Mouse (Mus musculus): ENCODE data around the gene Mettl23.

GRCm38 (mm10) chr11:116853512-116853928, 10.4 kb downstream of the Mettl23 start:
- TF ChIP-seq CTCF (IDR thresholded peaks at IDR 0.05; ENCODE audit: low read depth) (no peak), EP300 (IDR thresholded peaks at IDR 0.05; ENCODE audit: low read depth) (peak; percentile 71)

All from liver, embryonic 14.5 days (tissue).